Mouse (Mus musculus): ENCODE measurements around the gene Defb45. TPM values are rescaled to one million over a fixed set of nuclear protein-coding genes. Genes with fewer than 3 reads are reported as not detected.

Gene Defb45
- polyA plus RNA-seq, 1 experiment from 2014 or later: not detected

DNA sequence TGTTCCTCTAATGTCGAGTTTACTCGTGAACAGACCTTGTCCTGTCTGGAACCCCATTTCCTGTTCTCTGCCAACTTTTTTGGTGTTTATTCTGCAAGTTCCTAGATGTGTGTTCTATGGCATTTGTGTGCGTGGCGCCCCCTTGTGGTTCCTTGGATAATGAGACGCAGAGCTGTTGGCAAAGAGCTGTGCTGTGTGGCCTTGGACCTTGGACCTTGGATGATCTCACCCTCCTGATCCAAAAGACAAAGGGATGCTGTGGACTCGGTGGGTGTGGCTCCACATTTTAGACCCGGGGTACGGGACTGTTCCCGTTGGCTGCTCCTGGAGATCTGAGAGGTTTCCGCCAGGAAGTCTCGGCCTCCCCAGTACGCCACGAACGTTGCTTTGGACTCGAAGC is 4.9 kb upstream of the Defb45 start, which contains the start of gene Defb36:
Defb36 (plus strand) TSS at position 271 of the 400 bp plus-strand sequence.
- no peaks in the 10 kb centered on the region for H3K4me1 ChIP-seq
- ATAC-seq (ENCODE audit: insufficient read depth, low FRiP score, low read depth): no peak
- no peak within 1 kb of the TSS for H3K4me2 ChIP-seq
- H3K4me3 ChIP-seq (replicated peaks): no peak within 1 kb of the TSS
- H3K9ac ChIP-seq: no peak within 1 kb of the TSS
- WGBS: 82% methylated on average over 15 of the region's 15 CpGs
- no peaks in the 10 kb centered on the region for H3K27me3 ChIP-seq (replicated peaks)
- no peaks in the 10 kb centered on the region for H3K36me3 ChIP-seq
- no peak within 1 kb of the TSS for H3K27ac ChIP-seq
- no peaks in the 10 kb centered on the region for H3K9me3 ChIP-seq

DNA sequence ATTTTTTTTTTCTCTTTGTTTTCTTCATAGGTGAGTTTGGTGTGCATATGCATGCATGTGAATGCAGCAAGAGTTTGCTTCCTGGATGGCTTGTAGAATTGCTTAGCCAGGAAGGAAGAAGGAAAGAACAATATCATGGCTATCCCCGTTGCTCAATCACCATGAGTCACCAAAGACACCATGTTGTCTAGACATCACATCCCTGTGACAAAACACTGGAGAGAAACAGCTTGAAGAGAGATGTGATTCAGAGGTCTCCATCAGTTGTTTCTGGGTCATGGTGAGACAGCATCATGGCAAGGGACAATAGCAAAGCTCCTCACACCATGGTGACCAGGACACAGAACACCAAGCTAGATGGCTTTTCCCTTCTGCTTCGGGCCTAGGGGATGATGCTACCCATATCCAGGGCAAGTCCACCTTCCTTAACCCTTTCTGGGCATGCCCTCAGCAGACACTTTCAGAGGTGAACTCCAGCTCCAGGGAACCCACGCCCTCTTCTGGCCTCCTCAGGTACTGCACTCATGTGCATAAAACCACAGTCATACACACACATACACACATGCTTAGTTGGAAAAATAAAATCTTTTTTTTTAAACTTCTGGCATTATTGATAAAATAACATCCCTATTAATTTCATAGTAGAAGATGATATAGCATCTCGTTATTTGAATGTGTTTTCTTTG is 2.2 kb upstream of the Defb45 start:
- WGBS: 71% methylated on average over 4 of the region's 4 CpGs

DNA sequence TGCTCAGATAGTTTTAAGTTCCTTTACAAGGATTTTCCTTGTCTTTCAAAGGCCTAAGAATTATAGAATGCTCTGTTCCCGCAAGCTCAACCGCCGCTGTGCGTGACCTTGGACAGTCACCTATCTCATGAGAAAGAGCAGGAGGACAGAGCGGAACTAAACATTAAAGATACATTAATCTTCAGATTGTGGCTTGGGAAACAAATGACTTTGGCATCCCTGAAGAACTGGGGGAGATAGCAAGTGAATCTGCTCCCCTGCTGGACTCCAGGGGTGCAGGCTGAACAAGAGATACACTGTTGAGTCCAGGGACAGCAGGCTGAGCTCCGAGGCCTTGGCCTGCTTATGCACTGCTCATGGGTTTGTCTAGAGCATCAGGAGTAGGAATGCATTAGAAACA is 877 bp upstream of the Defb45 start:
- Histone ChIP-seq H3K9ac (no peak overlapping the region), H3K27ac (no peak overlapping the region), H3K4me1 (no peaks in the 10 kb centered on the region), H3K36me3 (no peaks in the 10 kb centered on the region), H3K4me2 (no peak overlapping the region), H3K4me3 (replicated peaks) (no peak overlapping the region), H3K9me3 (no peaks in the 10 kb centered on the region), H3K27me3 (replicated peaks) (no peaks in the 10 kb centered on the region)
- 60% methylated on average over 6 of the region's 6 CpGs for WGBS
- no peak for ATAC-seq (ENCODE audit: insufficient read depth, low FRiP score, low read depth)

More for the DNA sequence above, 2.2 kb upstream of the Defb45 start:
- Histone ChIP-seq H3K27me3 (replicated peaks) (no peaks in the 10 kb centered on the region), H3K36me3 (no peaks in the 10 kb centered on the region), H3K4me3 (replicated peaks) (no peak overlapping the region), H3K27ac (no peak overlapping the region), H3K4me1 (no peaks in the 10 kb centered on the region), H3K9me3 (no peaks in the 10 kb centered on the region), H3K9ac (no peak overlapping the region), H3K4me2 (no peak overlapping the region)
- ATAC-seq (ENCODE audit: insufficient read depth, low FRiP score, low read depth): no peak

DNA sequence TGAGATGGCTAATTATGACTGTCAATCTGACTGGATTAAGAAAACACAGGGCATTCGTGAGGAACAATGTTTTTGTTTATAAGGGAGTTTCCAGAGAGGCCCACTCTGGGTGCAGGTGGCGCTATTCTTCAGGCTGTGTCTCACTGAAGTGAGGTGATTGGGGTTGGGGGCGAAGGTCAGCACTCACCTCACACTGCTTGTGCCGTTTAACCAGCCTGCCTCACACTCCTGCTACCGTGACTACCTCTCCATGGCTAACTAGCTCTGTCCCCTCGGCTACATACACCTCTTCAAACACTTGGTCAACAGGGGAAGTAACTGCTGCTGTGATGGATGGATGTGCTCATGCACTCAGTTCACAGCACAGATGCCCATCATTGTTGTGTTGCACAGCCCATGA is 10.2 kb downstream of the Defb45 start:
- ATAC-seq (ENCODE audit: insufficient read depth, low FRiP score, low read depth): no peak
- 35% methylated on average over 6 of the region's 6 CpGs for WGBS
- Histone ChIP-seq H3K4me2 (no peak overlapping the region), H3K36me3 (no peaks in the 10 kb centered on the region), H3K9me3 (no peaks in the 10 kb centered on the region), H3K27me3 (replicated peaks) (no peaks in the 10 kb centered on the region), H3K9ac (no peak overlapping the region), H3K4me1 (no peaks in the 10 kb centered on the region), H3K4me3 (replicated peaks) (no peak overlapping the region), H3K27ac (no peak overlapping the region)

DNA sequence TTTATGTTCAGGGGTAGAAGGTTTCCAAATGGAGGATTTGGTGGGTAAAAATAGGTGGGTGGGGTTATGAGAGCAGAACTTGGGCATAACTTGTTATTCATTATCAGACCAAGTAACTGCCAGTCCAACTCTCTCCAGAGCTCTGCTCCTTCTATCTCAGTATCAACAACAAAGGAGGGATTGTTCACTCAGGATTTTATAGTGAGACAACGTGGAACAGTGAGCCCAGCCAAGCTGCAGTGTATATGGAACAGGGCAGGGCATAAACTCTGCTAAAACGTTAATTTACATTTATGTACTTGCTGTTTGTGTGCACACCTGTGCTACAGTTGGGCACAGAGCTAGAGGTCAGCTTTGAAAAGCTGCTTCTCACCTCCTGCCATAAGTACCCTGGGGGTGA is 10.7 kb downstream of the Defb45 start:
- Histone ChIP-seq H3K4me1 (no peaks in the 10 kb centered on the region), H3K9me3 (no peaks in the 10 kb centered on the region), H3K27me3 (replicated peaks) (no peaks in the 10 kb centered on the region), H3K4me2 (no peak overlapping the region), H3K4me3 (replicated peaks) (no peak overlapping the region), H3K36me3 (no peaks in the 10 kb centered on the region), H3K9ac (no peak overlapping the region), H3K27ac (no peak overlapping the region)
- WGBS: 27% methylated on average over 2 of the region's 2 CpGs
- no peak for ATAC-seq (ENCODE audit: insufficient read depth, low FRiP score, low read depth)

DNA sequence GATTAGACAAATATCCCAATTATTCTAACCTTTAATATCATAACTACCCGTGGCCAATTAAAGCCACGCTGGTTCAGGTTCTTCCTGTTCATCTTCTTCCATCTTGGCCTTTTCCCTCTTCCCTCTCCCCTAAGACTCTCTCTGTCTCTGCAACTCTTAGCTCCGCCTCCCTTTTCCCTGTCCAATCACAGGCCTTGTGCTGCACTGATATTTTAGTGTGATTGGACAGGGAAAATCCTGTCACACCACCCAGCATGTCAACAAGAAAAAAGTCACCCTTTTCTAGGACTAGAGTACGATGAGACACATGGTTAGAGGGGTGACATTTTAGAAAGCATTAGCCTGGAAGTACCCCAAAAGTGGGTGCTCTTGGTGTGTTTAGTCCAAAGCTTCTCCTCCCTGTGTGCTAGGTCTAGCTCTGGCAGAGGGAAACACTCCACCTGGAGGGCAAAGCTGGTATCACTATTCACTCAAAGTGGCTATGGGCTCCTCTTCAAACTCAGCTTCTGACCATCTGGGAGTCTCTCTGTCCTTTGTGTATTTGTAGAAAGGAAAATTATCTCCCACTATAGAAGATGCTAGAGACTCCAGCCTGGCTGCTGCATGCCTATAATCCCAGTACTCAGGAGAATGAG is 12.2 kb downstream of the Defb45 start:
- Histone ChIP-seq H3K36me3 (no peaks in the 10 kb centered on the region), H3K9me3 (no peaks in the 10 kb centered on the region), H3K4me1 (no peaks in the 10 kb centered on the region), H3K4me3 (replicated peaks) (no peak overlapping the region), H3K4me2 (no peak overlapping the region), H3K27me3 (replicated peaks) (no peaks in the 10 kb centered on the region), H3K27ac (no peak overlapping the region), H3K9ac (no peak overlapping the region)
- ATAC-seq (ENCODE audit: insufficient read depth, low FRiP score, low read depth): no peak
- WGBS: 72% methylated on average over 4 of the region's 4 CpGs

DNA sequence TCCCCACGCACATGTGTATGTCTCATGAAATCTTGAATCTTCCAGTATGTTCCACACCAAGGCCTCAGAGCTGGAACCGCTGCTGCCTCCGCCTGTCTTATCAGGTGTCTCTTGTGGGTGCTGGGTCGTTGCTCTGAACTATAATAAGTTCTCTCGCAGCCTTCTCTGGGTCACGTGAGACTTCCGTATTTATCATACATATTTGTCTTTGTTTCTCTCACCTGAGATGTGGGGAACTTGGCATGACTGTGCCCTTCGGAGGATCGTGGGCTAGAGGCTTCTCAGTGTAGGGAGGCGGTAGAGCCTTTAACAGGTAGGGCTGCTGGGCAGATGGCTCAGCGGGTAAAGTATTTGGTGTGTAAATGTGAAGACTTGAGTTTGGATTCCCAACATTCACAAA is 18.6 kb downstream of the Defb45 start:
- ATAC-seq (ENCODE audit: insufficient read depth, low FRiP score, low read depth): no peak
- Histone ChIP-seq H3K9me3 (no peaks in the 10 kb centered on the region), H3K36me3 (no peaks in the 10 kb centered on the region), H3K27me3 (replicated peaks) (no peaks in the 10 kb centered on the region), H3K4me3 (replicated peaks) (no peak overlapping the region), H3K4me1 (no peaks in the 10 kb centered on the region), H3K9ac (no peak overlapping the region), H3K27ac (no peak overlapping the region), H3K4me2 (no peak overlapping the region)
- 76% methylated on average over 11 of the region's 11 CpGs for WGBS

DNA sequence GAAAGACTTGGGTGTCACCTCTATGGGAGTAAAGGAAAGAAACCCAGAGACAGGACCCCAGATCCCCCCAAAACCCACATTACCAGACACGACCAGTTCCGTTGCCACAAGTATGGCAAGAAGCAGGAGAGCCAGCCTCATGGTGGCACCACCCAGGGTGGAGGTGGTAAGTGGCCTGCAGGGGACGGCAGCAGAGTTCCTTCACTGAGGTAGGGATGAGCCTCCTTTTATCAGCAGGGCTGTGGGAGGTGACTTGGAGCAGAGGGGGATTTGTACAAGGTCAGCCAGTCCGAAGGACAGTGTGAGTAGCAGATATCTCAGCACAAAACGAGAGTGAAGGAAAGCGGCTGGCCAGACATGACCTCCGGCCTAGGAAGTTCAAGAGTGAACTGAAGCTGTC is 19.1 kb downstream of the Defb45 start, which contains the start of gene Defb19:
Defb19 (minus strand) TSS at position 206 of the 400 bp plus-strand sequence.
- no peak within 1 kb of the TSS for H3K4me2 ChIP-seq
- 56% methylated on average over 7 of the region's 7 CpGs for WGBS
- no peak within 1 kb of the TSS for H3K9ac ChIP-seq
- H3K36me3 ChIP-seq: no peaks in the 10 kb centered on the region
- no peaks in the 10 kb centered on the region for H3K9me3 ChIP-seq
- H3K27ac ChIP-seq: no peak within 1 kb of the TSS
- no peaks in the 10 kb centered on the region for H3K27me3 ChIP-seq (replicated peaks)
- H3K4me1 ChIP-seq: no peaks in the 10 kb centered on the region
- no peak for ATAC-seq (ENCODE audit: insufficient read depth, low FRiP score, low read depth)
- H3K4me3 ChIP-seq (replicated peaks): no peak within 1 kb of the TSS

DNA sequence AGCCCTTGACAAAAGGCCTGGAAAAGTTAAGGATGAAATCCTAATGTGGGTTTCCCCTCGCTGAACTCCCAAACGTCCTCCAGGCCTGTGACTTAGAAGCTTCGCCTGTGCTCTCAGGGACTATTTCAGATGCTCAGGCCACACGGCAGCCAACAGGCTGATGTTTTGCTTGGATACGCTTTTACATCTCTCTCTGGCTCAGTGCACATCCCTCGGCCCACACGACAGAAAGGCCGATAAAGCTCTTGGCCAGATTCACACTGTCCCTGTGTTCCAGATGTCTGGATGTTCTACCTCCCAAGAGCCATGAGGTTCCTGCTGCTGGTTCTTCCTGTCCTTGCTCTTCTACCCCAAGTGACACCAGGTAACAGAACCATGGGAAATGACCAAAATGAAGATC is 25.7 kb downstream of the Defb45 start:
- Histone ChIP-seq H3K9ac (no peak overlapping the region), H3K27ac (no peak overlapping the region)

DNA sequence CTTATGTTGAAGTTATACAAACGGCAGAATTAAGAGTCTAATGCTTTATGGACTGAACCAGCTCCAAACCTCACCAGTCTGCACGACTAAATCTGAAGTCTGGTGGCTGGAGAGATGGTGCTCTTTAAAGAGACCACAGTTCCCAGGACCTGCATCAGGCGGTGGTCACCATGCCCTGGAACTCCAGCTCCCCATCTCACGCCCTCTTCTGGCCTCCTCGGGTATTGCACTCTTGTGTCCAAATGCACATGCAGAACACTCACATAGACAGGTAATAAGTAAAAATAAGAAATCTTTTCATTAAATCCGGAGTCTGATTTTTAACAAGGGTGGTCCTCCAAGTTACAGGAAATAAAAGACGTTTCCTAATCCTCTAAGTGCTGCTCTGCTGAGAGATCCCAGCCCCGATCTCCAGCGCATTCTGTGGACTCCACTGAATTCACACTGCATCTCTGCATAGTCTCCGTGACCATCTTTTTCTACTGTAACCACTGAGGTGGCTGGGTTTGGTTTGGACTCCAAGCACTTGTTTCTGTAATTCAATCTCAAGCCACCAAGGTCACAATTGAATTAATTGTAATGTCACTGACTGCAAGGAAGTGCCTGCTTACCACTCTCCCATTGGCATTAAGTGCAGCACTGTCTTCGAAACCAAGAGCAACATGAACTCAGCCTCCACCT is 26.9 kb downstream of the Defb45 start, which contains the start of gene Defb21:
Defb21 (plus strand) TSS at position 631 of the 681 bp plus-strand sequence.
- H3K27me3 ChIP-seq (replicated peaks): no peaks in the 10 kb centered on the region
- H3K9ac ChIP-seq: no peak within 1 kb of the TSS
- H3K4me1 ChIP-seq: no peaks in the 10 kb centered on the region
- H3K27ac ChIP-seq: no peak within 1 kb of the TSS
- no peaks in the 10 kb centered on the region for H3K36me3 ChIP-seq
- WGBS: 62% methylated on average over 11 of the region's 11 CpGs
- H3K9me3 ChIP-seq: no peaks in the 10 kb centered on the region
- no peak within 1 kb of the TSS for H3K4me2 ChIP-seq
- H3K4me3 ChIP-seq (replicated peaks): no peak within 1 kb of the TSS
- ATAC-seq (ENCODE audit: insufficient read depth, low FRiP score, low read depth): no peak

More for the DNA sequence above, 25.7 kb downstream of the Defb45 start:
- Histone ChIP-seq H3K27me3 (replicated peaks) (no peaks in the 10 kb centered on the region), H3K4me1 (no peaks in the 10 kb centered on the region), H3K9me3 (no peaks in the 10 kb centered on the region), H3K4me2 (no peak overlapping the region), H3K4me3 (replicated peaks) (no peak overlapping the region), H3K36me3 (no peaks in the 10 kb centered on the region)
- WGBS: 85% methylated on average over 8 of the region's 8 CpGs
- no peak for ATAC-seq (ENCODE audit: insufficient read depth, low FRiP score, low read depth)

DNA sequence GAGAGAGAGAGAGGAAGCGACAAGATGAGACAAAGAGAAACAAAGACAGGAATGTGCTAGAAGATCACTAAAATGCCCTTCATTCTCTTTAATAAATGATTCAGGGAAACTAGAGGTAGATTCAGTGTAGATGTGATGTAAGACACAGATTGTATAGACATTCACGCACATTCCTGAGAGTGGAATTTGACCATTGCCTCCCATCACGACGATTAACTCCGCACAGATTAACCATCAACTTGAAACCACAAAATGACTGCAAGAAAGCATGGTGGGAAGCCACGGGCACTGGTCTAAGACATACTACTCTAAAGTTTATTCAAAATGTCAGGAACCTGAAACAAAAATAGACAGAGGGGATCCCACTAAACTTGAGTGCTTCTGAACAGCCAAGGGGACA is 28.9 kb downstream of the Defb45 start:
- no peak overlapping the region for H3K4me2 ChIP-seq
- no peaks in the 10 kb centered on the region for H3K27me3 ChIP-seq (replicated peaks)
- no peaks in the 10 kb centered on the region for H3K36me3 ChIP-seq
- H3K4me3 ChIP-seq (replicated peaks): no peak overlapping the region
- no peak overlapping the region for H3K27ac ChIP-seq
- WGBS: 47% methylated on average over 6 of the region's 6 CpGs
- H3K9me3 ChIP-seq: no peaks in the 10 kb centered on the region
- H3K4me1 ChIP-seq: no peaks in the 10 kb centered on the region
- ATAC-seq (ENCODE audit: insufficient read depth, low FRiP score, low read depth): no peak
- H3K9ac ChIP-seq: no peak overlapping the region

DNA sequence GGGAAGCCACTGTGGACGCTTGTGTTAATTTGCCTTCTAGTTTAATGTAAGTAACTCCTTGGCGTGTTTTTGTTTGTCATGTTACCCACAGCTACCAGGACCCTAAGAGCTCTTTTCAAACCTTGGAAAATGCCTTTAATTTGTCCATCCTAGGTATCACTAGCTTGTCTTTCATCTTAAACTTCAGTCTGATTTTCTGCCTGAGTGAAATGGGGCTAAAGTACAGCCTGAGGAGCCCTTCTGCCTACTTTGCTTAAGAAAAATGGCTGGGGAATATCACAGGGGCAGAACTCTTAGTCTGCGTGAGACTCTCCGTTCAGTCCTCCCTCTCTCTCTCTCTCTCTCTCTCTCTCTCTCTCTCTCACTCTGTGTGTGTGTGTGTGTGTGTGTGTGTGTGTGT is 29.3 kb downstream of the Defb45 start:
- 65% methylated on average over 4 of the region's 4 CpGs for WGBS
- H3K4me3 ChIP-seq (replicated peaks): no peak overlapping the region
- H3K9me3 ChIP-seq: no peaks in the 10 kb centered on the region
- no peak overlapping the region for H3K27ac ChIP-seq
- no peak for ATAC-seq (ENCODE audit: insufficient read depth, low FRiP score, low read depth)
- H3K36me3 ChIP-seq: no peaks in the 10 kb centered on the region
- no peak overlapping the region for H3K4me2 ChIP-seq
- H3K9ac ChIP-seq: no peak overlapping the region
- no peaks in the 10 kb centered on the region for H3K27me3 ChIP-seq (replicated peaks)
- H3K4me1 ChIP-seq: no peaks in the 10 kb centered on the region

All from stomach, embryonic 15.5 days (tissue).